Mouse (Mus musculus) cerebral cortex, adult 2 months (tissue): Measurements from ENCODE around the gene Borcs5.

Experiments
- WGBS: fragments of 180-500 bp; shearing (Covaris S2); methylation state at CpG from one replicate; pipeline ENCODE4 v1.1.7; 2018; 5-methylcytosine and 5-hydroxymethylcytosine counted together

Gene Borcs5

GRCm38 (mm10) chr6:134717886-134718667 lies 78.8 kb downstream of the Borcs5 start:
- WGBS: 57% methylated on average over 20 of the region's 20 CpGs

GRCm38 (mm10) chr6:134718668-134719065 lies 79.4 kb downstream of the Borcs5 start:
- WGBS: 77% methylated on average over 11 of the region's 11 CpGs

GRCm38 (mm10) chr6:134719156-134719555 lies 79.8 kb downstream of the Borcs5 start:
- WGBS: 74% methylated on average over 5 of the region's 5 CpGs

- 71% methylated on average over 5 of the region's 5 CpGs for WGBS
Observed at GRCm38 (mm10) chr6:134720150-134720549, 80.8 kb downstream of the Borcs5 start.

- WGBS: 75% methylated on average over 6 of the region's 6 CpGs
Observed at GRCm38 (mm10) chr6:134721729-134722269, 82.5 kb downstream of the Borcs5 start.

- 99% methylated on average over 8 of the region's 8 CpGs for WGBS
Observed at GRCm38 (mm10) chr6:134722906-134723305, 83.6 kb downstream of the Borcs5 start.

- WGBS: 90% methylated on average over 7 of the region's 7 CpGs
Observed at GRCm38 (mm10) chr6:134723326-134723725, 84.0 kb downstream of the Borcs5 start.

- WGBS: 89% methylated on average over 9 of the region's 9 CpGs
Observed at GRCm38 (mm10) chr6:134723833-134724553, 84.7 kb downstream of the Borcs5 start.

- WGBS: 92% methylated on average over 3 of the region's 3 CpGs
Observed at GRCm38 (mm10) chr6:134730978-134731377, 91.7 kb downstream of the Borcs5 start.

- WGBS: 96% methylated on average over 8 of the region's 8 CpGs
Observed at GRCm38 (mm10) chr6:134732813-134733212, 93.5 kb downstream of the Borcs5 start.

- WGBS: 58% methylated on average over 5 of the region's 5 CpGs
Observed at GRCm38 (mm10) chr6:134733800-134734221, 94.5 kb downstream of the Borcs5 start.

GRCm38 (mm10) chr6:134736853-134737252 lies 97.5 kb downstream of the Borcs5 start:
- 55% methylated on average over 3 of the region's 3 CpGs for WGBS

- WGBS: 97% methylated on average over 7 of the region's 7 CpGs
Observed at GRCm38 (mm10) chr6:134745876-134746275, 106.6 kb downstream of the Borcs5 start.

- WGBS: 73% methylated on average over 3 of the region's 3 CpGs
Observed at GRCm38 (mm10) chr6:134748126-134748525, 108.8 kb downstream of the Borcs5 start.

- WGBS: over 99% methylated on average over 4 of the region's 4 CpGs
Observed at GRCm38 (mm10) chr6:134751087-134751486, 111.8 kb downstream of the Borcs5 start.

- 82% methylated on average over 5 of the region's 5 CpGs for WGBS
Observed at GRCm38 (mm10) chr6:134751883-134752647, 112.8 kb downstream of the Borcs5 start.

- WGBS: 92% methylated on average over 4 of the region's 4 CpGs
Observed at GRCm38 (mm10) chr6:134753412-134753811, 114.1 kb downstream of the Borcs5 start.

- WGBS: 91% methylated on average over 11 of the region's 11 CpGs
Observed at GRCm38 (mm10) chr6:134753858-134754257, 114.5 kb downstream of the Borcs5 start.

GRCm38 (mm10) chr6:134756058-134756457 lies 116.7 kb downstream of the Borcs5 start:
- WGBS: 88% methylated on average over 4 of the region's 4 CpGs
